Mouse (Mus musculus) c-Kit-positive CD71-negative TER-119-negative erythroid progenitor cells, embryonic 14.5 days (primary cell): ENCODE measurements at regions not wholly inside any gene's neighbourhood (a gene's known extent, or its start where the extent isn't known, plus 50 kb on each side); places are given as distances from the start of the nearest gene placed in this dataset.

Source experiments
- DNase-seq: peaks from one replicate; pipeline ENCODE4 v3.0.0-alpha.2; 2013; ENCODE audit warnings: low read depth

DNA sequence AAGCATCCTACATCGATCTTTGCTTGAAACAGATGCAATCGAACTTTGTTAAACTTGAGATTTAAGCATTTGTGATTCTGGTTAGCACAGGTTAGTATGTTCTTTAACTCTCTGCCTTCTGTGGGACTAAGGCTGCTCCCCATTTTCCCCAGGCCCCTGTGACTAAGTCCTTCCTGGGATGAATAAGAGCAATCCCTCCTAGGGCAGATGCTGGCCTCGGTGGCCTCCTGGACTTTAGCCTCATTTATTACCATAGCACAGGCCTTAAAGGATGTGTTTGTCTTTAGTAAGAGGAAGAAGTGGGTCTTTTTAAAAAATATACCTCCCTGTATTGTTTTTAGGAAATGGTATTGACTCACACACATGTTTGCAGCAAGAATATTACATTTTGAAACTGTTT lies 599.9 kb downstream of the Dok5 start:
- DNase-seq, result no peak

DNA sequence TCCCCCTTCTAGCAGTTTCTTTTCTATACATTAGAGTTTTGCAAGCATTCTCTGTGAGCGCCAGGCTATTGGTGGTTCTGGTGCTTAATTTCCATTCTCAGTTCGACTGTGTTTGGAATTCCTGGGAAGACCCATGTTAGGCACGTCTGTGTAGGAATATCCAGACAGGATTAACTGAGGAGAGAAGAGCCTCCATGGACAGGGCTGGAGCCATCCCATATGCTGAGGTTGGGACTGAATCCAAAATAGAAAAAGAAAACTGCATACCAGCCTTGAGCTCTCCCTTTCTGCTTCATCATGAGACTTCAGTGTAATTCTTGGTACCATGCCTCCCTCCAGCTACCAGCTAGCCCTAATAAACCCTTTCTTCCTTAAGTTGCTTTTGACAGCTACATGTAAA lies 595.3 kb downstream of the Dok5 start:
- no peak for DNase-seq

DNA sequence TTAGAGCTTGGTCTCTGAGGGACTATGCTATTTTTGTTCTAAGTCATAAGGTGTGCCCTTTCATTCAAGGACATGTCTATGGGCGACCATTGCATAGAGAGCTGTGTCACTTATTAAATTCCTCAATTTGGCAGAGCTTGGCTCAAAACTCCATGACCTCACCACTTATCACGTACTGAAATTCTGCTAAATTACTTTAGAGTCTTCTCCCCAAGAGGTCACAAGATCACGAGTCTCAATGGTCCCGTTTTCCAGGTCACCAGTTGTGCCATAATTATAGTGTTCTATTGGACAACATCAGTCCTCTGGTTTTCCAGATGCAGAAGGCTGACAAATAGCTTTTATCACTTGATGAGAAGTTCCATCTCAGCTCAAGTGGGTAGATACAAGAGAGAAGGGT lies 576.9 kb downstream of the Dok5 start:
- no peak for DNase-seq

DNA sequence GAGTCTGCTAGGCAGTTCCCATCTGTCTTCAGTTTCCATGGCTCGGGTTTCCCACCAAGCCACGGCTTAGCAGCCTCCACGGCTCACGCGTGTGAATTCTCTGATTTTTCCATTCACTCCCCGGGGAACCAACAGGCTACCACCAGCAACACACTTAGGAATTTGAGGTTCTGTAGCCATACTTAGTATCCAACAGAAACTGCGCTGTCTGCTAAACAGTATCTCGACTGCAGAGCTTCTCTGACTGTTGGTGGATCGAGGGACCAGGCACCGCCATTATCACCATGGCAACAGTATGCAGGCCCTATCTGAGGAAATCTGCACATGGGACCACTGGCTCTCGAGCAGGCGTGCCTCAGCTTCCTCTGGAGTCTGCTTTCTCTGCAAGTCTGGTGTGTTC lies 574.4 kb downstream of the Dok5 start:
- no peak for DNase-seq

DNA sequence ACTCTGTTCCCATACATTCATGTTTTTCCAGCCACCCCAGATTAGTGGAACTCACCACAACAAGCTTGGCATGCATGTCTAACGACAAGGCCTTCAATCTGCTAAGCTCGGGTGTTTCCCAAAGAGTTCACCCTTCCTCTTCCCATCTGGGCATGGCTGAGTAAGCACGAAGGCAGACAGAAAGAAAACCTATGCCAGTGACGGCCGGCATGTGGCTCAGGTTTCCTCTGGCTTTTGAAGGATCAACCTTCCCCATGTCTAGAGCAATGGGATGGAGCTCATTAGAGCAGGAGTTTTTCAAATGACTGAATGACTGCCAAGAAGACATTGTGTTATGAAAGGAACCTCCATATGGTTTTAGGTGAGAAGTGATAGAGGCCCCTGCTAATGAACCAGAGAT lies 566.9 kb downstream of the Dok5 start:
- no peak for DNase-seq

DNA sequence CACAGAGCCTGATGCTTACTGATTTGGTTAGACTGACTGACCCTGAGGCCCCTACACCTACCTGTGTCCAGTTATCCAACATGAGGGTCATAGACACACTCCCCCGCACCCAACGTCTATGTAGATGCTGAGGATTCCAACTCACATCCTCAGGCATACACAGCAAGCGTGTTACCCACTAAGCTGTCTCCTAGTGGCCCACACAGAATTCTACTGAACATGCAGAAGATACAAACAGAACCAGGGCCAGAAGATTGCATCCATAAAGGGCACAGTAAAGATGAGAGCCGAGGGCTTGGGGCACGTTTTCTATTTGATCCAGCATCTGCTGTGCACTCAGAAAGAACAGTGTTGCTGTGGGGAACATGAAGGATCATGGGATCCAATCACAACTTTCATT lies 564.0 kb downstream of the Dok5 start:
- DNase-seq, result no peak

DNA sequence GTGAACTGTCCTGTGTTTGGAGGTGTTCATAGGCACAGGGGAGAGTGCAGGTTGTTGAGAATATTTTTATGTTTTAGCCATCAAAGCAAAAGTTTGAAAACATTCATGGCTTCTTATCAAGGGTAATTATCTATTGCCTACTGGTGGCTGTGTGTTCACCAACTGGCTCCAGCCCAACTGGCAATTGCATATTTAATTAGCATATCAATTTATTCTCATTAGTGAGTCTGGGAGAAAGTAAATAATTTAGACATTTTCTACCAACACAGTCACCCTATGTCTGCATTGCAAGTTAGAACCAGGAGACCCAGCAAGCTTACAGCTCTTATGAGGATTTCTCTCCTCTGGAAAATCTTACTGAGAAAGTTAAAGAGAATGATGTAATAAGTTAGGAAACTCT lies 561.0 kb downstream of the Dok5 start:
- no peak for DNase-seq

DNA sequence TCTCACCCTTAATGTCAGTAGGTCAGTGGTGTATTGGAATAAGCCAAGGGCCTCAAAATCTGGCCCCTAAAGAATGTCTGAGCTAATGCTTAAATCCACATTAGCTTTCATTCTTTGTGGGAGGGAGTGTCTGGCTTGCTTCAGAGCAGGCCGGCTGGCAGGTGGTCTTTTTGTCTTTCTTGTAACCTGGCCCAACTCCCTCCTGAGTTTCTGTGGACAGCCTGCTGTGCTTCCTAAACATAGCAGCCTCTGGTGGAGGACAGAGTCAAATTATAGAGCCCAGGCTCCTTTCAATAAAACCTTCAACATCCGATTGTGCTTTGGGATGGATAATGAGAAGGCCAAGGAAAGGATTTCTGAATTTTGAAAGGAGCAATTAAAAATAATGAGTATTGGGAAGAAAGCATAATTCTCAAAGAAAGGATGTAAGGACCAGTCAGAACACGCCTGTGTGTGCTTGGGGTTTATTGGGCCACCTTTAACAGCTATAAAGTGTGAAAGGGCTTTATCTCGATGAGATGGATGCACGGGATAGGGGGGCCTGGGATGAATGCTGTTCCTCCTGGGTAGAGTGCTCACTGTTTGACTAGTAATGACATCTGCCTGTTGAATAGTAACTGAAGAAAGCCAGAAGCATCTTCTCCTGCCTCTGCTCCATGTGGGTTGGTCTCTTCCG lies 554.2 kb downstream of the Dok5 start:
- no peak for DNase-seq

DNA sequence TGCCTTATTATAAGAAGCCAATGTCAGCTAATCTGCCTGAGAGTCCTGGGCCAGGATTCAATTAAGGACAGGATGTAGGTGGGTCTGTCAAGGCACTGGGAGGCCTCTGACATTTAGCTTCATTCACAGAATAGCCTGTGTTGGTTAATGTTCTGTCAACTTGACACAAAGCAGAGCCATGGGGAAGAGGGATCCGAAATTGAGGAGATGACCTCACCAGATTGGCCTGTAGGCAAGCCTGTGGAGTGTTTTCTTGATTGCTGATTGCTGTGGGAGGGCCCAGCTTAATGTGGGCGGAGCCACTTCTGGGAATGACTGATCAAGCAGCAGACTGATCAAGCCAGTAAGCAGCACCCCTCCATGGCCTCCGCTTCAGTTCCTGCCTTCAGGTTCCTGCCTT lies 548.5 kb downstream of the Dok5 start:
- DNase-seq, result no peak

DNA sequence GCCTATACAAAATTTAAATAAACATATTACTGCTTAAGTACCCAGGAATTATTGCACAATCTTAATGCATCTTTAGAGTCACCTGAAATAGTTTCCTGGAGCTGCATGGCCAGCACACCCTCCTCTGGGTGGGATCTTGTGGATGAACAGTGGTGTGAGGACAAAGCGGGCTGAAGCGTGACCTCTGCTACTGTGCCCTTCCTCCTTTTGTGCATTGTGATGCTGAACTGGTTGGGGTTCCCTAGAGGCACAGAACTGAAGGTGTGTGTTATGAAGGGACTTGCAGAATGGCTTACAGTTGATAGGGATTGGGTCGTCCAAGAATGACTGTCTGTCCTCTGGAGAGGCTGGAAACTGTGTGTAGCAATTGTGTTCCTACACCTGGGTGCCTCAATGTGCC lies 547.7 kb downstream of the Dok5 start:
- no peak for DNase-seq

DNA sequence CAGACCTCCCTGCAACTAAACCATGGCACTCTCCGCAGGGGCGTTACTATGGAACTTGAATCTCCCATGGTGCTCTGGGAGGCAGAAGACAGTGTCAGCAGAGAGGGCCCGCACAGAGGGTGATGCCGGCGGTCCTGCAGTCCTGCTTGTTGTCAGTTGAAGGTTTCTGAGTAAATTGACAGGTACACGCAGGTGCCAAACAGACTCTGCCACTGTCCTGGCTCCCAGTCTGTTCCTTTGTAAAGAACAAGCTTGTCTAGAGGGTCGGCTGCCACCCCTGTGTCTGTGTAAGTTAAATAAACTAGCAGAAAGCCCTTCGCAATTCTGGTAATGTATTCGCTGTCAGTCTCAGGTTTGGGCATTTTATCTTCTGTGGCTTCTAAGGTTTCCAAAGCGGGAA lies 521.6 kb downstream of the Dok5 start:
- no peak for DNase-seq

DNA sequence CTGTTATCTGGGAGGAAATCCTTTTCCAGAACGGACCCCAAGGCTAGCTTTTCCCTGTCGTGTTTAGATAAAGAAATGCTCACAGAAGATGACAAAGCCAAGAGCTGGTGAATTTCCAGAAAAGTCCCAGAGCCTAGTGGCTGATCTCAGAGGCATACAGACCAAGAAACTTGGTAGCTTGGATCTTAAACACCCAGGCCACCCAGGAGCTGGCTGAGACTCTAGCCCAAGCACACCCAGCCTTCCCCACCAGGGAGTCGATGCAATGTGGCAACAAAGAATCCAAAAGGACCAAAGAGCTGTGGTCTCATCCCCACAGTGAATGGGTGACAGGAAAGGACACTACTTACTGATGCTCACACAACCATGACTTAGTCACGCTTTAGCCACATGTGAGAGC lies 513.8 kb downstream of the Dok5 start:
- DNase-seq, result no peak

DNA sequence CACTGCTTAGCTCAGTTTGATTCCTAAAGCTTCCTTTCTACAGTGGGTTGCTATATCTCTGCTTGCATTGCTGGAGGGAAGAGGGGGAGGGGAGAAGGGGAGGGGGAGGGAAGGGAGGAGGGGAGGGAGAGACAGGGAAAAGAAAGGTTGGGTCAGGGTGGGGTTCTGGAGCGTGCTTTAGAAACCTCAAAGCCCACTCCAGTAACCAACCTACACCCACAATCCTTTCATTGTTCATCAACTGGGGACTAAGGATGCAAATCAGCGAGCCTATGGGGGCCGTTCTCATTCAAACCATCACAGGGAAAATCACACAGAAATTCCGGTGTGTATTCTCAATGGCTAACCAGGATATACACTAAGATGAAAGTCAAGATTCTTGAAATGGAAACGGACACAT lies 510.7 kb downstream of the Dok5 start:
- no peak for DNase-seq

DNA sequence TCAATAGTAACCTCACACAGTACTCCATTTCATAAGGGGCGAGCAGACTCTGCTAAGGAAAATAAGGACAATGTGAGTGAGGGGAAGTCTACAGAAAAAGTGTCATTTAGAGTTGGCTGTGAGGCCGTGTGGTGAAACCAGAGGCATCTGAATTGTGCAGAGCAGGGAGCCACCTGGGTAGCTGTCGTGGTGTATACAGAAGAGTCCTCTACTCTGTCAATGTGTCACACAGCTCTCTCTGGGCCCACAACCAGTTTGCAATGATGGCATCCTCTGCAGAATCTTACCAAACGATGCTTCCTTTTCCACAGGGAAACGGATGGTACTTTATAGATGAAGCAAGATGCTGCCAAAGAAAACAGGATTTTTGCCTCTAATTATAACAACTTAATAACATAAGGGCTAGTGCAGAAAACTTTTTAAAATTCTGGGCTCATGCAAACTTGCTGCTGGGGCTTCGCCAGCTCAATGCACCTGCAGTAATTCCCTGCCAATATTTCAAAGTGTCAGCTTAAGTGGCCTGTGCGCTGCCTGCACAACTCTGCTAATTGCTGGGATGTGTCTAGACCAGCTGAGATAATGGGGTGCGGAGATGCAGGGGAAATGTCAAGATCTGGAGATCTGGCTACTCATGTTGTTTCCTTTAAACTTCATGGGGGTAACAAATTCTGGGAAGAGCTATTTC lies 505.8 kb downstream of the Dok5 start:
- no peak for DNase-seq

DNA sequence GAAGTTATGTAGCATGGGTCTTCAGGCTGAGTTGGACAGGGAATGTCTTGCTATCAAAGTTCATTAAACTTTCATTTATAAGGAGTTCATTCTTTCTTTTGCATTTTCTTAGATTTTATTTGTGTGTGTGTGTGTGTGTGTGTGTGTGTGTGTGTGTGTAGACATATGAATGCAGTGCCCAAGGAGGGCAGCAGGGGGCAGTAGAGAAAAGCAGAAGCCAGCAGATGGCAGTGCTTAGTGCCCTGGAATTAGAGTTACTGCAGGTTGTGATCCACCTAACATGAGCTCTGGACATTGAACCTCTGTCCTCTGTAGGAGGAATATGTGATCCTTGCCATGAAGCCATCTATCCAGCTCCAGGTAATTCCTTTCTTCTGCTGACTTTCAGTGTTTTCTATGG lies 501.2 kb downstream of the Dok5 start:
- no peak for DNase-seq

DNA sequence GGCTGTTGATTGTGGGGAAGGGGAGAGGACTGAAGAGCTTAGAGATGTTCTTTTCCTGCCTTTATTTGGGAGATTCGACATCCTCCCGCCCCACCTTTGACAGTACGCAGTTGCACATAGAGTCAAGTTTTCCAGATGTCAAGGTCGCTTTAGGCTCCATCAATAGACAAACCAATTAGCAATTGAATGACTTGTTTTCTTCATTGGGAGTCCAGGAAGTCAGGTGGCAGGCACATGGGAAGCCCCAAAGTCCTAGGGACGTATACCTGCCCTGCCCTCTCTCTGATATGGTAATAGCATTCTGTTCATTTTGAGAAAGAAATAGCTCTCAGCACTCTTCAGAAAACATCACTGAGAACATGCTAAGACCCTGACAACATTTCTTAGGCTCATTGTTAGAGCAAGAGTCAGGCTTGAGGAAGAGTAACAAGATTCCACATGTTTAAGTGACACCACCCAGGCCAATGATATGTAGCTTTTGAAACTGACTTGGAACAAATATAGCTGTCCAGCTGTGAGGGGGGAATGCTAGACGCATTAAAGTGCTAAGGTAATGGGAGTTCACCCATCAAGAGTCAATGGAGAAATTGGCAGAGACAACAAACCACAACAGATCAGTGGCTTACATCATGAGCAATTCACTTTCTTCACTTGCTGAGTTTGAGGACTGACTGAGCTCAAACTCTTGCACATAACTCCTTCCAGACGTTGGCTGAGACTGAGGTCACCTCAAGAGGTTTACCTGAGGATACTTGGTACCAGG lies 499.9 kb downstream of the Dok5 start:
- no peak for DNase-seq

DNA sequence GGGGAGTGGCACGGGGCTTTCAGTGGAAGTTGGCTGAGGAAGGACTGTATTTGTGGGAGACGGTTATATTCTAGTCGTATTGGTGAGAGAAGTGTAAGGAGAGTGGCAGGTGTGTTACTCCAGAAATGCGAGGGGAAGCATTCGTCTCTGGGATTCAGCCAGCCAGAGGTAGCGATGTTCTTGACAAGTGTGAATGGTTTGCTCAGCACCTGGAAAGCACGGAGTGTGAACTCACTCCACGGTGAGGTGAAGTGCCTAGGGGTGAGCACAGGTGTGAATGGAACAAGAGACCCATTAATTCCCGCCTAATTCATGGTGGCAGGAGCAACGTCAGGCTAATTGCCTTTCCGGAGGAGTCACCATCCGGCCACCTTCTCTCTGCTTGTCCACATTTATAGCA lies 498.9 kb downstream of the Dok5 start:
- no peak for DNase-seq

DNA sequence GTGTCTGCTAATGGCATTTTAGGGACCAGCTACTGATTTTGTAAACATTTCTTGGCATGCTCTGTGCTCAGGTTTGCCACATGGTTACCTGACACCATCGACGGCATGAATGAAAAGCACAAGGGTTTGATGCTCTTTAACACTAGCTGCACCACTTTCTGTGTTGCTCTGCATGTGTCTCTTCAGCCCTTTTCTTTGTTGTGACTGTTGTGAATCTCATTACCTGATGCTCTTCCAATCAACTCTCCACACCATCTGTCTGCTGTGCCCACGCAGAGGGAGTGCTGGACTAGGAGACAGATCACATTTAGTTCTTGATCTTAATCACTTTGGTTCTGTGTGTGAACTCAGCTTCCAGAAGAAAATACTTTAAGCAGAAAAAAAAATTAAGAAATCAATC lies 496.6 kb downstream of the Dok5 start:
- DNase-seq, result no peak

DNA sequence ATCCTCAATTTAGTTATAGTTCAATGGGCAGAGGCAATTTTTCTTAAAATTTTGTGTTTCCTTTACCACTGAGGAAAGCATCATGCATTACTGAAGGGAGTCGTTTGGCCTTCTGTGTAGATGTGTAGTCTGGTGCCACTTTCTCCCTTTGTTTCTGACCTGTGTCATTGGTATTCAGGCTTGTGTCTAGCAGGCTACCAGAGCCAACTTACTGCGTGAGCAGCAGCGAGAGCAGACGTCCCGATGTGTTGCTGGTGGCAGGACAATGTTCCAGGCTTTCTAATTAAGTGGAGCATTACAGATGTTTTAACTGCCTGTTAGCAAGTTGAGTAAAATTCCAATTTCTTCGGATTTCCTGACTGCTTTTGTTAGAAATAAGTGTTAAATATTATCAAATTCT lies 482.2 kb downstream of the Dok5 start:
- DNase-seq, result no peak

DNA sequence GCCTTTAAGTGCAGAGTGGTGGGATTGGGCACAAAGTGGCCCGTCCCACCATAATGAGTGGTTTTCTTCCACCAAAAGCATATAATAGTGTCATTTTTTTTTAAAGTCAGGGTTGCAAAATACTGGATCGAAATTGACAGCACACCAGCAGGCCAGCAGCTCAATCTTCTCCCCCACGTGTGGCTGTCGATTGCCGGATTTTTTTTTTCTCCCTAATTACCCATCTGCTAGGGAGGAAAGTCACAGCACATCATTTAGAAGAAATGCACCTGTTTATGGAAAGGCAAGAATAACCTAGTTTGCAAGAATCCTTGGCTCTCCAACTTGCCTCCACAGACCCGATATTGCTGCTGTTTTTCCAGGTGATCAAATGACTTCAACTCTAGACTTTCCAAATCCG lies 464.9 kb downstream of the Dok5 start:
- DNase-seq, result no peak

DNA sequence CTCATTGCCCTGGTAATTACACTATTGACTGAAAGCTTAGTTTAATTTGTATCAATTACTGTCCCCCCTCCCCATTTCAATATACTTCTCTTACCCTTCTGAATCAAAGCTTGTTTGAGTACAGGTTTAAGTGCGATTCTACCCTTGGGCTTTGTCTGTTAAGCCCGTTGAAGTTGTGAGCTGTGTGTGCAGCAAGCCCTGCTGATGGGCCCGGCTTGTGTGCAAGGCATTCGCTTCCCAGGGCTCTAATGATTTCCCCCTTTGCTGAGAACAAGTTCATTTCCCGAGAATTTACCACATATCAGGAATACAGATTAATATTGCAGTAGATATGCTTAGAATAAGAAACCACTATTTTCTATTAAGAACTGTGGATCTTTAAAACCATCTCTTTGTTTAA lies 460.6 kb downstream of the Dok5 start:
- no peak for DNase-seq
